Mouse (Mus musculus) forebrain, embryonic 15.5 days (tissue): ENCODE data around the gene Gata2. TPM values are rescaled to one million over a fixed set of nuclear protein-coding genes. Genes with fewer than 3 reads are reported as not detected.
A peak's percentile ranks its signal among the peaks of the same experiment; 100 is the strongest.

ENCODE experiments used
- ATAC-seq: fragments of 200-750 bp; cut with Nextera tagmentation; replicated peaks from 2 replicates; pipeline ENCODE4 v1.8.0; 2017; ENCODE audit warnings: mild to moderate bottlenecking, moderate TSS enrichment, moderate library complexity
- H3K27ac ChIP-seq: fragments of 300-500 bp; sonication (generic); replicated peaks from 2 replicates; pipeline ENCODE4 v1.5.1; 2015; ENCODE audit warnings: mild to moderate bottlenecking, inconsistent platforms
- H3K27me3 ChIP-seq: fragments of 300-500 bp; sonication (generic); 2 replicates; pipeline ENCODE4 v1.6.1; 2015; ENCODE audit warnings: inconsistent platforms
- H3K36me3 ChIP-seq: fragments of 300-500 bp; sonication (generic); 2 replicates; pipeline ENCODE4 v1.6.1; 2015; ENCODE audit warnings: mild to moderate bottlenecking, inconsistent platforms
- H3K4me1 ChIP-seq: fragments of 300-500 bp; sonication (generic); 2 replicates; pipeline ENCODE4 v1.6.1; 2015; ENCODE audit warnings: inconsistent platforms
- H3K4me2 ChIP-seq: fragments of 300-500 bp; sonication (generic); replicated peaks from 2 replicates; pipeline ENCODE4 v1.6.1; 2015; ENCODE audit warnings: mild to moderate bottlenecking, inconsistent platforms
- H3K4me3 ChIP-seq: fragments of 300-500 bp; sonication (generic); 2 replicates; pipeline ENCODE4 v1.5.1; 2015; ENCODE audit warnings: mild to moderate bottlenecking, inconsistent platforms
- H3K9ac ChIP-seq: fragments of 300-500 bp; sonication (generic); replicated peaks from 2 replicates; pipeline ENCODE4 v1.6.1; 2015; ENCODE audit warnings: mild to moderate bottlenecking, inconsistent platforms
- H3K9me3 ChIP-seq: fragments of 300-500 bp; sonication (generic); 2 replicates; pipeline ENCODE4 v1.6.1; 2016; ENCODE audit warnings: inconsistent platforms
- WGBS: fragments of 180-500 bp; shearing (Covaris S2); methylation state at CpG from one replicate; pipeline ENCODE4 v1.1.7; 2015; ENCODE audit warnings: mixed read lengths; 5-methylcytosine and 5-hydroxymethylcytosine counted together
- polyA plus RNA-seq: library from polyadenylated mRNA; unstranded; fragments of >200 nt; fragmentation: Nextera tagmentation; extraction: Ambion mirVana; gene quantifications from 2 replicates; pipeline ENCODE4 v1.2.1, GENCODE M21; 2015

The Gata2 gene
- polyA plus RNA-seq, 1 experiment from 2014 or later, result 2.7 TPM

DNA sequence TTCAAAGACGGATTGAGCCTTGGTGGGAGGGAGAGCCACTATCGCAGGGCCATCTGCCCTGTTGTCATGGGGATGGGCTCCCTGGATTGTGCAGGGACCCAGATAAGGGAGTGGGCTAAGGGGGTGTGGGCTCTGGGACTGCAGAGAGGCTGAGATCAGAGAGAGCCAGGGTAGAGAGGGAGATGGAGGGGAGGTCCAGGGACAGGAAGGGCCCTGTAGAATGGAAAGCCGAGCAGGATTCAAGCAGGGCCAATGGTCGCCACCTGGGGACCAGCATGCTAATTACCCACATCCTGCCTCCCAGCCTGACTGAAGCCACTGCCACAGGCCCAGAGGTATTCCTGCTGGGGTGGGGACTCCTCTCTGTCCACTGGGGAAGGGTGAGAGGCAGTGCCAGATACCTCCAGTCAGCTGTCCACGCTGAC lies 32.9 kb downstream of the Gata2 start:
- 0 out of 2 replicates have a peak, but pooled peaks have one; percentile 38 for ATAC-seq
- 18% methylated on average over 5 of the region's 5 CpGs for WGBS

DNA sequence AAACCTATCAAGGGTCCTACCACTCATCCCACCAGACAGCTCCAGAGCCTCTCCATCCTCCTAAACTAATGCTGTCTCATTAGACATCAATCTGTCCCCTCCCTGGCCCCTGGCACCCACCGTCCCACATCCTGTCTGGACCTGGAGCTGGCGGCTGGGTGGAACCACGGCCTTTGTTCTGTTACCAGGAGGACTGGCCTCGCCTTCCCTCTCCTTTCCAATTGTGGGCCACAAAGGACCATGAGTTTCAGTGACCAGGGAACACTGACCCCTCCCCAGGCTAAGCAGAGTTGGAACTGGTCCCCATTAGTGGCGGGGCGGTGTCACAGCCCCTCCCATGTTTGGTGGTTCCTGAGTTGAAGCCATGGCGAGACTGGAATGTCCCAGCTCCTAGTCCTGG lies 33.8 kb downstream of the Gata2 start:
- Histone ChIP-seq H3K4me1 (peaks cover 3% of the 10 kb centered on the region; the same call in 1 of the 2 replicates), H3K27ac (no peak overlapping the region)
- WGBS, result 57% methylated on average over 7 of the region's 7 CpGs

More for the DNA sequence above, 32.9 kb downstream of the Gata2 start:
- Histone ChIP-seq H3K9me3 (no peaks in the 10 kb centered on the region), H3K36me3 (no peaks in the 10 kb centered on the region), H3K27ac (no peak overlapping the region), H3K4me1 (peaks cover 3% of the 10 kb centered on the region; the same call in 1 of the 2 replicates), H3K9ac (no peak overlapping the region), H3K4me2 (no peak overlapping the region), H3K4me3 (no peak overlapping the region), H3K27me3 (no peaks in the 10 kb centered on the region)

DNA sequence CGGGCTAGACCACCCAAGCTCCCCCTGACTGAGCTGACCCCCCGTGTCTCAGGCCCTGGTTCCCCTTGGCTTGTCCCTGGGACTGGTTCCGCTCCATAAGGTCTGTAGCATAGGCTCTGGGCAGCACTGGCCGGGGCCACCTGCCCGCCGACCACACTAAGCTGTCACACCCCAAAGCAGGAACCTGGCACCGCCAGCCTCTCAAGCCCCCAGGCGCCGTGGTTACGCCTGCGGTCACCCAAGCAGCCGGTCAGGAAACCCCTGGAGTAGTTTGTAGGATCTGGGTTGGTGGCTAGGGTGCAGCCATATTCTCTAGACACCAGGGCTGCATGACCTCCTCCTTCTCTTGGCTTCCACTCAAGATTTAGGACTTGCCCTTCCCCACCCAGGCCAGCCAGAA lies 35.5 kb downstream of the Gata2 start:
- Histone ChIP-seq H3K27ac (no peak overlapping the region), H3K9ac (no peak overlapping the region), H3K4me1 (peaks cover 3% of the 10 kb centered on the region; the same call in 1 of the 2 replicates), H3K9me3 (no peaks in the 10 kb centered on the region), H3K4me3 (no peak overlapping the region), H3K27me3 (0 out of 2 replicates have a peak, but pooled peaks cover 3% of the 10 kb centered on the region), H3K4me2 (no peak overlapping the region), H3K36me3 (no peaks in the 10 kb centered on the region)
- ATAC-seq, result no peak
- WGBS, result 87% methylated on average over 12 of the region's 12 CpGs

More for the DNA sequence above, 33.8 kb downstream of the Gata2 start:
- no peaks in the 10 kb centered on the region for H3K9me3 ChIP-seq
- no peak overlapping the region for H3K4me2 ChIP-seq
- no peaks in the 10 kb centered on the region for H3K36me3 ChIP-seq
- no peak overlapping the region for H3K9ac ChIP-seq
- no peaks in the 10 kb centered on the region for H3K27me3 ChIP-seq
- no peak overlapping the region for H3K4me3 ChIP-seq
- ATAC-seq, result no peak

DNA sequence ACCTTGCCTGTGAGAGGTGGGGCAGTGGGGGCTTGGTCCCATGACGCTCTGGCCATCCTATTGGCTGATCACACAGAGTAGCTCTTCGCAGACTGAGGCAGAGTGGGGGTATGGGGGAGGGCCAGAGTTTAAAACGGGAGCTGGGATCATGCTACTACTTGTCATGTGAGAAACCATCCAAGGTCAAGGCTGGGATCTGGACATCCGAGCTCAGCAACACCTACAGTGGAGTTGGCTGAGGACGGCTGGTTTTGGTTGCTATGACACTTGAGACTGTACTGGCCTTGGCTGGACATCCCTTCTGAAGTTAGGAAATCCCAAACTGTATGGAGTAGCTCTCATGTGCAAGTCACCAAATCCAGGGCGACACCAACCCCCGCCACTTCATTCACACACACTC lies 38.1 kb downstream of the Gata2 start:
- H3K9ac ChIP-seq, result no peak overlapping the region
- H3K36me3 ChIP-seq, result no peaks in the 10 kb centered on the region
- 83% methylated on average over 7 of the region's 7 CpGs for WGBS
- no peak overlapping the region for H3K4me2 ChIP-seq
- H3K27ac ChIP-seq, result no peak overlapping the region
- no peaks in the 10 kb centered on the region for H3K9me3 ChIP-seq
- no peak overlapping the region for H3K4me3 ChIP-seq
- peaks cover 11% of the 10 kb centered on the region for H3K4me1 ChIP-seq
- ATAC-seq, result no peak
- 0 out of 2 replicates have a peak, but pooled peaks cover 4% of the 10 kb centered on the region for H3K27me3 ChIP-seq

DNA sequence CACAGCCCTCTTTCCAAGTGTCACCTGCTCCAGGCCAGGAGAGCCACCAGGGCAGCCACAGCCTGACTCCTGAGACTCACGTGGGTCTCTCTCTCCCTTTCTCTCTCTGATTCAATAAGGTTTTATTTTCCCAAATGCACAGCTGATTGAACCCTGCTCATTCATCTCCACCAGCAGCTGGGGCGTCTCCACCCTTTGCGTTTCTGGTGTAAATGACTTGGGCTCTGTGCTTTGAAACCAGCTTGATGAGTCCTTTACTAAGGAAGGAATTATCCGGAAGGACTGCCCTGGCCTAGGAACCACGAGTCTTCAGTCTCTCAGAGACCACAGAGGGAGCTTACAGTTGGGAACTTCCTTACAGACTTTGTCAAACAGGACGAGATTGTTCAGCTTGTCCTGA lies 38.5 kb downstream of the Gata2 start:
- no peak overlapping the region for H3K9ac ChIP-seq
- no peaks in the 10 kb centered on the region for H3K9me3 ChIP-seq
- H3K4me2 ChIP-seq, result no peak overlapping the region
- no peak for ATAC-seq
- no peak overlapping the region for H3K27ac ChIP-seq
- peaks cover 11% of the 10 kb centered on the region for H3K4me1 ChIP-seq
- 0 out of 2 replicates have a peak, but pooled peaks cover 4% of the 10 kb centered on the region for H3K27me3 ChIP-seq
- H3K4me3 ChIP-seq, result no peak overlapping the region
- no peaks in the 10 kb centered on the region for H3K36me3 ChIP-seq
- WGBS, result 58% methylated on average over 6 of the region's 6 CpGs

DNA sequence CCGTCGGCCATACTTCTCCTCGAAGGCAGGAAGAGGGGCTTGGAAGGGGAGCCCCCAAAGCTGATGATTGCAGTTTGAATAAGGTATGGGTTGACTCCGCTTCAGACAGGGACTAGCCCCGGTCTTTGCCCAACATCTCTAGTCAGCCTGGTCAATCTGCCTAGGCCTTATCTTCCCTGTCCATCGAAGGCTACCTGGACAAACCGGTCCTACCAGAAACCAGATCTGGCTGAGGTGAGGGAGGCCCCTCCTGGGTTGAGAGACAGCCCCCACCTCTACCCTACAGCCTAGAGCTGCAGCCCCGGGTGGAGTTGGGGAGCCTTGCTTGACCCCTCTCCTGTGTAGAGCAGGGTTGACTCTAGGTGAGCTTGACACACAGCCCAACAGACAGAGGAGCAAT lies 40.3 kb downstream of the Gata2 start:
- WGBS, result 85% methylated on average over 8 of the region's 8 CpGs
- Histone ChIP-seq H3K9ac (no peak overlapping the region), H3K36me3 (no peaks in the 10 kb centered on the region), H3K4me3 (no peak overlapping the region), H3K9me3 (no peaks in the 10 kb centered on the region), H3K27ac (no peak overlapping the region), H3K4me2 (no peak overlapping the region), H3K27me3 (0 out of 2 replicates have a peak, but pooled peaks cover 4% of the 10 kb centered on the region), H3K4me1 (peaks cover 11% of the 10 kb centered on the region)
- no peak for ATAC-seq

DNA sequence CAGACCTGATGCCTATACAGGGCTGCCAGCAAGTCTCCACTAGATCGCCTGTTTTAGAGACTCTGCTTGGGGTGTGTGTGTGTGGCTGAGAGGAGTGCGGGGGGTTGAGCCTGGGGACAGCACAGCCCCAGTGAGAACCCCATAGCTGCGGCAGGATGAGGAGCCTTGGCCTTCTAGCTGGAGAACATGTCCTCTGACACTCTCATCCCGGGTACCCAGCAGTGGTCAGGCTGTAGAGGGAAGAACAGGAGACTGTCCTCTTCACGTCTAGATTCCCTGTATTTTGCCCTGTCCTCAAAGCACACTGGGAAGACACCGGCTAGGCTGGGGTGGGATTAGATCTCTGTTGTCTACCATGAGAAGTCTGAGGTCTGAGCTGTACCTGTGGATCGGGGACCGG lies 41.8 kb downstream of the Gata2 start:
- H3K4me2 ChIP-seq, result no peak overlapping the region
- no peak for ATAC-seq
- WGBS, result 18% methylated on average over 8 of the region's 8 CpGs
- no peak overlapping the region for H3K27ac ChIP-seq
- H3K9me3 ChIP-seq, result no peaks in the 10 kb centered on the region
- H3K27me3 ChIP-seq, result 0 out of 2 replicates have a peak, but pooled peaks cover 4% of the 10 kb centered on the region
- H3K4me3 ChIP-seq, result no peak overlapping the region
- H3K36me3 ChIP-seq, result no peaks in the 10 kb centered on the region
- peaks cover 11% of the 10 kb centered on the region for H3K4me1 ChIP-seq
- no peak overlapping the region for H3K9ac ChIP-seq

DNA sequence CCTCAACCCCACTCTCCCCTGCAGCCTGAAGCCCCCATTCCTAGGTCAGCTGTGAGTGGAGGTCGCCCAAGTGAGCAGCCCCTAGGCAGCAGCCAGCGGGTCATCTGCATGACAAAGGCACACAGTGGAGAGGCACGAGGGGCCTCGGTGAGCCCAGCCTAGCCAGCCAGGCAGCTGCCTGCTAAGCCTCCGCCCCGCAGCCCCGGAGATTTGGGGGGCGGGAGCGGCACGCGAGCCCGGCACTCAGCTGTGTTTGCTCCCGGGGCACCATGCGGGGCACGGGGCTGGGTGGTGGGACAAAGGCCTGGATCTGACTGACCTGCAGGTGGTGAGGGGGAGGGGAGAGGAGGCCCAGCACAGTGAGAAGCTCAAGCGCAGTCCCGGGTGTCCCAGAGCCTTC lies 42.3 kb downstream of the Gata2 start:
- Histone ChIP-seq H3K27ac (no peak overlapping the region), H3K4me3 (no peak overlapping the region), H3K4me2 (peak overlapping the region; percentile 32), H3K27me3 (0 out of 2 replicates have a peak, but pooled peaks cover 4% of the 10 kb centered on the region), H3K9ac (no peak overlapping the region; the same call in 1 of the 2 replicates), H3K4me1 (peaks cover 11% of the 10 kb centered on the region), H3K9me3 (no peaks in the 10 kb centered on the region), H3K36me3 (no peaks in the 10 kb centered on the region)
- peak; percentile 76 for ATAC-seq
- 0% methylated on average over 17 of the region's 17 CpGs for WGBS

DNA sequence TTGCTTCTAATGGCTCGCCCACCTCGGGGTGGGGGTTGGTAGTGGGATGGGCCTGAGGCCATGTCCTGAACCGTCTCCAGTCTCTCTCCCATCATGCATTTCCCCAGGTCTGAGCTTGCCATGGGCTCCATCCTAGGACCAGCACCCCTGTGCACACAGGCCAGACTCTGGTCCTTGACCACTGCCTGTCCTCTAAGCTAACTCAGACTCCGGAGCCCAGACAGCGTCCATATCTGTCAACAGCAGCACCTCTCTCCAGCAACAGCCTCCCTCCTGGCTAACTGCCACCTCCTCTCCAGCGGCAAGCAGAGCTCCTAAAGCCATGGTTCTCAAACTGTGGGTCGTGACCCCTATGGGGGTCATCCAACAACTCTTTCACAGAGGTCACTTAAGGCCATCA lies 42.8 kb downstream of the Gata2 start:
- Histone ChIP-seq H3K27me3 (0 out of 2 replicates have a peak, but pooled peaks cover 4% of the 10 kb centered on the region), H3K36me3 (no peaks in the 10 kb centered on the region), H3K9me3 (no peaks in the 10 kb centered on the region), H3K4me1 (peaks cover 11% of the 10 kb centered on the region), H3K4me2 (peak overlapping the region; percentile 32), H3K9ac (no peak overlapping the region), H3K27ac (no peak overlapping the region), H3K4me3 (no peak overlapping the region)
- peak; percentile 31; the same call in 1 of the 2 replicates for ATAC-seq
- WGBS, result 9% methylated on average over 7 of the region's 7 CpGs

DNA sequence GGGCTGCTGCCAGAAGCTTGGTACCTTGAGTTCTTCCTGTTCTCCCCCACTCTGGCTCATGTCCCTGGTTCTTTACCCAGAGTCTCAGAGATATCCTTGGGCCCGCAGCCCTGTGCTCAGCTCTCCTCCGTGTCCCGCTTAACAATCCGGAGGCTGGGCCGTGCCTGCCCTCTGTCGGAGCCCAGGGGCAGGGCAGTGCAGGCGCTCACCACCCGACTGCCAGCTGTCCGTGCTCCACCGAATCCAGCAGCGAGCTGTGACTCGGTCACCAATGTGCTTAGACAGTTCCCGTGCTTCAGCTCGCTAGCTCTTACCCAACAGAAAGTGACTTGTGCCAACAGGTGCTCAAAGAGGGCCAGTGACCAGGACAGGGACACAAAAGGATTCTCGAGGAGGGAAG lies 48.9 kb downstream of the Gata2 start:
- Histone ChIP-seq H3K36me3 (no peaks in the 10 kb centered on the region), H3K4me3 (no peak overlapping the region), H3K4me1 (no peaks in the 10 kb centered on the region), H3K9ac (no peak overlapping the region), H3K27ac (no peak overlapping the region), H3K9me3 (no peaks in the 10 kb centered on the region), H3K27me3 (no peaks in the 10 kb centered on the region), H3K4me2 (no peak overlapping the region)
- ATAC-seq, result peak; percentile 66; the same call in 1 of the 2 replicates
- 1% methylated on average over 15 of the region's 15 CpGs for WGBS

DNA sequence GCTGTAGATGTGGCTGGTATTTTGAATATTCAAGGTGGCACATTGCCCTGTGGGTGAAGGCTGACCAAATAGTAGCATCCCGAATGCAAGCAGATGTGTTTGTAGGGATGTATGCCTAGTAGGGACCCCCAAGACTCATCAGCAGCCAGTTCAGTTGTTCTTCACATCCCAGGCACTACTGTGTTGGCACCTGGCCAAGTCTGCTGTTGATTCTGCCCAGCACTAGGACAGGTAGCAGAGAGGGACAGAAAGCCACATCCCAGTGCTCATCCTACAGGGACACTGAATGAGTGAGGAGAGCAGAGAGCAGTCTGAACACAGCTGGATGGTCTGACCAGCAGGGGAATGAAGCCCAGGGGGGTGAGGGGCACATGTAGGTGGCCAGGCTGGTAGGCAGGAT lies 55.5 kb downstream of the Gata2 start:
- no peaks in the 10 kb centered on the region for H3K27me3 ChIP-seq
- no peaks in the 10 kb centered on the region for H3K4me1 ChIP-seq
- H3K9ac ChIP-seq, result no peak overlapping the region
- no peak overlapping the region for H3K4me3 ChIP-seq
- H3K36me3 ChIP-seq, result no peaks in the 10 kb centered on the region
- 81% methylated on average over 1 of the region's 1 CpGs for WGBS
- H3K27ac ChIP-seq, result no peak overlapping the region
- no peaks in the 10 kb centered on the region for H3K9me3 ChIP-seq
- ATAC-seq, result no peak
- H3K4me2 ChIP-seq, result no peak overlapping the region

DNA sequence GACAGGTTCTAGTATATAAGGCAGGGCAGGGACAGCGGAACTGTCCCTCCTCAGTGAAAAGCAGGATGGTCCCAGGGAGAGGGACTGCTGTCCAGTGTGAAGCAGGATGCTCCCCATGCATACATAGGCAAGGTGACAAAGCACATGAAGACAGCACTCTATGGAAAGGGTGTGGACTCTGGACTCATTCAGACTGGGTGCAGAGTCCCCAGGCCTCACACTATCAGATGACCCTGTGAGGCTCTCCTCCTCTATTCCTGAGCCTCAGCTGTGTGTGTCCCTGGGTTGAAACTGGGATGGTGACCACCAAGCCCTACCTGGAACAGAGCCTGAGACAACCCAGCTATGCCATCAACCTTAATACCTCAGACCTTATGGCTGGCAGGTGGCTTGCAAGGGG lies 57.7 kb downstream of the Gata2 start:
- ATAC-seq, result no peak

More for the DNA sequence above, 57.7 kb downstream of the Gata2 start:
- Histone ChIP-seq H3K4me1 (no peaks in the 10 kb centered on the region), H3K36me3 (no peaks in the 10 kb centered on the region), H3K4me2 (no peak overlapping the region), H3K27me3 (no peaks in the 10 kb centered on the region), H3K9me3 (no peaks in the 10 kb centered on the region), H3K4me3 (no peak overlapping the region), H3K27ac (no peak overlapping the region), H3K9ac (no peak overlapping the region)
- WGBS, result 95% methylated on average over 1 of the region's 1 CpGs
